8 mouse cellular contexts compared by ENCODE assay signal in the genomic region with DNA sequence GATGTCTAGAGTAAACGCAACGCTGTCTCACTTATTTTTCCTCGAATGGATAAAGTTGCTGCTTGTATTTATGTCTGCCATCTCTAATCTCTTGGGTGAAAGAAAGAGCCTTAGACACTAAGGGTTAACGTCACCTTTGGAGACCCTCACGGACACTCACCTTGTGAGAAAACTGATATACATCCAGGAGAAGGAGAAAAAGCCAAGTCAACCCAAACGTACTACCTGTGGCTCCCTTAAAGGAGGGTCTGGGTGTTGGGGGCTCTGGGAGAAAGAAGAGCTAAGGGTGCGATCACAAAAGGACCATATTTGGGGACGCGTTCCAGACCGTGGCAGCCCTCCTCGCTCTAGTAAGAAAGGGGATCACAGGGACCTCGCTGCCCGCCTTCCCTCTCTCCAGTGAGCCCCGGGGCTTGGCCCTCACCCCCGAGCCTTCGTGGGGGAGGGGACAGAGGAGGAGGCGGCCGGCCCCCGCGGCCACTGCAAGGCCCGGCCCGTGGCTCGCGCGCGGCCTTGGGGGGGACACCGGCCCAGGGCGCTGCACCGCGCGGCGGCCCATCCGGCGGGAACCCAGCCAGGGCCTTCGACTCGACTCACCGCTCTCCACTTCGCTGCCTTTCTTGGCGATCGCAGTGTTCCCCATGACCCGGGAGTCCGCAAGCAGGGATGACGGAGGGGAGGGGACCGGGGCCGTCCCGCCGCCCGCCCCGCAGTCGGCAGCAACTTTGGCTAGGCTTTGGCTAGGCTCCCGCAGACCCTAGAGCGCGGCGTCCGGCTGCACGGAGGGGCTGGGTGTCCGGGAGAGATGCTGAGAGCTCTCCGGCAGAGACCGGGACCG. TPM values are rescaled to one million over a fixed set of nuclear protein-coding genes. Genes with fewer than 3 reads are reported as not detected.
A peak's percentile ranks its signal among the peaks of the same experiment; 100 is the strongest.
DNase-seq lines count a peak whose midpoint lies in the region; ATAC-seq and TF ChIP-seq lines count a peak whose summit lies in the region.

No protein-coding gene starts in this region.

- peaks cover 41% of the 10 kb centered on the region for H3K79me2 ChIP-seq in myocyte (ENCODE audit: control insufficient read depth, insufficient read depth)

- H3K4me1 ChIP-seq in heart, embryonic 13.5 days = peaks cover 21% of the 10 kb centered on the region
- H3K4me1 ChIP-seq in hindbrain, embryonic 10.5 days (replicated peaks) = peaks cover 18% of the 10 kb centered on the region

- no peak for DNase-seq in heart, adult 8-10 months (ENCODE audit: low spot score)
- DNase-seq in ES-CJ7 (ENCODE audit: low read depth, low spot score) (peak; percentile 14), liver (peak; percentile 32)
- peak; percentile 22 for DNase-seq in embryo, embryonic 11.5 days (ENCODE audit: low read depth, low spot score)
- DNase-seq in hindbrain, embryonic 10.5 days (ENCODE audit: low spot score) = no peak
- DNase-seq in left cerebral cortex, postnatal 25 days (ENCODE audit: low spot score in 2 of 2) = no peak

- peak overlapping the region; percentile 89 for H3K4me2 ChIP-seq in heart, embryonic 13.5 days
- H3K4me2 ChIP-seq in myocyte (ENCODE audit: low read depth) = peak overlapping the region; percentile 94

- H3ac ChIP-seq in myocyte (ENCODE audit: control insufficient read depth, insufficient read length) = peak overlapping the region; percentile 68

- no peak for TF ChIP-seq POLR2A in myocyte (IDR thresholded peaks at IDR 0.05; ENCODE audit: insufficient read length, low read depth)

- peak; percentile 51; the same call in 1 of the 2 replicates for ATAC-seq in heart, embryonic 13.5 days (ENCODE audit: extremely low read depth, insufficient number of reproducible peaks, low FRiP score, low TSS enrichment)

- H3K27me3 ChIP-seq in heart, embryonic 13.5 days (replicated peaks) = no peaks in the 10 kb centered on the region
- H3K27me3 ChIP-seq in hindbrain, embryonic 10.5 days (ENCODE audit: insufficient read depth, poor library complexity, severe bottlenecking) = no peaks in the 10 kb centered on the region
- no peaks in the 10 kb centered on the region for H3K27me3 ChIP-seq in myocyte (ENCODE audit: control insufficient read depth, insufficient read depth, insufficient read length)

- H3K9ac ChIP-seq in heart, embryonic 13.5 days = peak overlapping the region; percentile 97

- intact Hi-C loops in left cerebral cortex, postnatal 25 days (cut with DNase I) = loop anchor here (2.0 to 5.0 kb wide), 2 partner anchors 41 to 105 kb away; a partner anchor contains a TSS

- H3K36me3 ChIP-seq in heart, embryonic 13.5 days = peaks cover 4% of the 10 kb centered on the region
- 0 out of 2 replicates have a peak, but pooled peaks cover 11% of the 10 kb centered on the region for H3K36me3 ChIP-seq in hindbrain, embryonic 10.5 days
- no peaks in the 10 kb centered on the region for H3K36me3 ChIP-seq in myocyte (ENCODE audit: control insufficient read depth, insufficient read depth)

- no peaks in the 10 kb centered on the region for H3K9me3 ChIP-seq in heart, embryonic 13.5 days
- no peaks in the 10 kb centered on the region for H3K9me3 ChIP-seq in hindbrain, embryonic 10.5 days

- peak overlapping the region; percentile 99 for H3K4me3 ChIP-seq in heart, embryonic 13.5 days
- peak overlapping the region; percentile 99 for H3K4me3 ChIP-seq in hindbrain, embryonic 10.5 days
- H3K4me3 ChIP-seq in myocyte = peak overlapping the region; percentile 81

- under 1% methylated on average over 56 of the region's 60 CpGs for WGBS in heart, embryonic 13.5 days
- WGBS in hindbrain, embryonic 10.5 days = 1% methylated on average over 60 of the region's 60 CpGs

- H3K27ac ChIP-seq in heart, embryonic 13.5 days (replicated peaks) = peak overlapping the region; percentile 92
- H3K27ac ChIP-seq in hindbrain, embryonic 10.5 days = peak overlapping the region; percentile 97

TF ChIP-seq in myocyte, 11 proteins besides CTCF, POLR2A, EP300 and RAD21:
- no peak for TF ChIP-seq TCF3 (IDR thresholded peaks at IDR 0.05; ENCODE audit: insufficient read length, low read depth)
- no peak for TF ChIP-seq E2F4 (IDR thresholded peaks at IDR 0.05; ENCODE audit: insufficient read depth)
- TF ChIP-seq SRF (IDR thresholded peaks at IDR 0.05; ENCODE audit: control insufficient read depth, insufficient read length, low read depth) = peak; percentile 64

RNA-seq across cellular contexts. Expression of a gene that starts 0.5 kb away (rescaled TPM):
- polyA plus RNA-seq in heart, embryonic 13.5 days (2015; fragmentation: Nextera tagmentation; extraction: Ambion mirVana) = 45.1 and 45.2 TPM in 2 replicates
- total RNA-seq in heart, adult 8-10 months (2022) = 10 to 100 TPM; 55.5 to 64.9 (median 61.1) TPM
- polyA plus RNA-seq in hindbrain, embryonic 10.5 days (2016; fragmentation: Nextera tagmentation; extraction: Ambion mirVana) = 57.0 and 60.5 TPM in 2 replicates
- polyA plus RNA-seq in myocyte (2012; fragmentation: generic; extraction: Trizol) = 19.6 TPM
- total RNA-seq in left cerebral cortex, postnatal 25 days (2021) = 100 to 1,000 TPM; 460 to 559 TPM

RNA-seq across cellular contexts. Expression of a gene that starts 39.9 kb away (rescaled TPM):
- 1.5 and 1.9 TPM in 2 replicates for polyA plus RNA-seq in heart, embryonic 13.5 days (2015; fragmentation: Nextera tagmentation; extraction: Ambion mirVana)
- total RNA-seq in heart, adult 8-10 months (2022) = 1 to 10 TPM; 8.9 to 9.9 (median 9.4) TPM
- 4.4 and 7.6 TPM in 2 replicates for polyA plus RNA-seq in hindbrain, embryonic 10.5 days (2016; fragmentation: Nextera tagmentation; extraction: Ambion mirVana)
- 5.2 TPM for polyA plus RNA-seq in myocyte (2012; fragmentation: generic; extraction: Trizol)
- total RNA-seq in left cerebral cortex, postnatal 25 days (2021) = 100 to 1,000 TPM; 175 to 189 TPM

Comparison
In these comparisons a context has a peak if more than half of its experiments do, and no peak if none do; other contexts are left out.
1. DNase-seq: peak in ES-CJ7 (single experiment), embryo, embryonic 11.5 days (single experiment) and liver (single experiment); none in heart, adult 8-10 months (single experiment), hindbrain, embryonic 10.5 days (single experiment) and left cerebral cortex, postnatal 25 days (0 of 2).
2. Peak in every context shown above with its lines, with median percentiles within 50 percentile points of each other: H3K4me3 ChIP-seq.